Mouse (Mus musculus) urinary bladder, adult 2 months (tissue): Measurements from ENCODE around the gene Hspb7. TPM values are rescaled to one million over a fixed set of nuclear protein-coding genes. Genes with fewer than 3 reads are reported as not detected.

Source experiments
- DNase-seq: peaks from one replicate; pipeline ENCODE4 v3.0.0; 2022; ENCODE audit warnings: low spot score
- polyA plus RNA-seq: library from polyadenylated mRNA; depleted of rRNA; stranded (reverse); fragments of >200 nt; gene quantifications from 2 replicates; pipeline ENCODE4 v1.2.3, GENCODE M21; 2012

Gene Hspb7
- polyA plus RNA-seq, 1 experiment: 30.6 TPM

GRCm38 (mm10) chr4:141419398-141420191 is 984 bp upstream of the Hspb7 start:
- DNase-seq: no peak

GRCm38 (mm10) chr4:141420886-141421285 is 307 bp downstream of the Hspb7 start:
- no peak for DNase-seq

- no peak for DNase-seq
These were observed 844 bp downstream of the Hspb7 start for GRCm38 (mm10) chr4:141421423-141421822.

GRCm38 (mm10) chr4:141422841-141423240 is 2.3 kb downstream of the Hspb7 start:
- DNase-seq: no peak

- DNase-seq: no peak
These were observed 2.7 kb downstream of the Hspb7 start for GRCm38 (mm10) chr4:141423288-141423687.

- DNase-seq: no peak
These were observed 3.3 kb downstream of the Hspb7 start for GRCm38 (mm10) chr4:141423691-141424431.

- no peak for DNase-seq
These were observed 5.2 kb downstream of the Hspb7 start for GRCm38 (mm10) chr4:141425484-141426479.

- DNase-seq: no peak
These were observed 6.5 kb downstream of the Hspb7 start for GRCm38 (mm10) chr4:141426796-141427745.

GRCm38 (mm10) chr4:141427921-141428320 is 7.3 kb downstream of the Hspb7 start:
- DNase-seq: no peak

- no peak for DNase-seq
These were observed 8.8 kb downstream of the Hspb7 start for GRCm38 (mm10) chr4:141429381-141429780.

GRCm38 (mm10) chr4:141429847-141430246 is 9.3 kb downstream of the Hspb7 start:
- no peak for DNase-seq

- no peak for DNase-seq
These were observed 10.4 kb downstream of the Hspb7 start for GRCm38 (mm10) chr4:141430997-141431396.

GRCm38 (mm10) chr4:141432666-141433065 is 12.1 kb downstream of the Hspb7 start:
- no peak for DNase-seq

GRCm38 (mm10) chr4:141433191-141433590 is 12.6 kb downstream of the Hspb7 start:
- no peak for DNase-seq

GRCm38 (mm10) chr4:141435974-141436373 is 15.4 kb downstream of the Hspb7 start, which contains the start of gene Srarp:
TSS of gene Srarp (minus strand) at chr4:141436105.
- no peak for DNase-seq

GRCm38 (mm10) chr4:141439083-141439803 is 18.7 kb downstream of the Hspb7 start:
- DNase-seq: no peak

- DNase-seq: no peak
These were observed 20.3 kb downstream of the Hspb7 start for GRCm38 (mm10) chr4:141440877-141441276.

GRCm38 (mm10) chr4:141443641-141444429 is 23.3 kb downstream of the Hspb7 start:
- DNase-seq: no peak
